Mouse (Mus musculus) testis, adult 2 months (tissue): Measurements from ENCODE around the gene Fblim1.

Experiments
- CTCF ChIP-seq: fragments of 200-500 bp; IDR thresholded peaks from 2 replicates; pipeline ENCODE4 v1.5.1; 2012; ENCODE audit warnings: low read depth, mild to moderate bottlenecking, inconsistent platforms, low read length, moderate library complexity; ENCODE audit not compliant: control insufficient read depth, insufficient read depth, insufficient replicate concordance
- POLR2A ChIP-seq: fragments of 200-500 bp; IDR thresholded peaks from 2 replicates; pipeline ENCODE4 v1.6.1; 2012; ENCODE audit warnings: low read depth, mild to moderate bottlenecking, inconsistent platforms, low read length, moderate library complexity; ENCODE audit not compliant: control insufficient read depth

DNA sequence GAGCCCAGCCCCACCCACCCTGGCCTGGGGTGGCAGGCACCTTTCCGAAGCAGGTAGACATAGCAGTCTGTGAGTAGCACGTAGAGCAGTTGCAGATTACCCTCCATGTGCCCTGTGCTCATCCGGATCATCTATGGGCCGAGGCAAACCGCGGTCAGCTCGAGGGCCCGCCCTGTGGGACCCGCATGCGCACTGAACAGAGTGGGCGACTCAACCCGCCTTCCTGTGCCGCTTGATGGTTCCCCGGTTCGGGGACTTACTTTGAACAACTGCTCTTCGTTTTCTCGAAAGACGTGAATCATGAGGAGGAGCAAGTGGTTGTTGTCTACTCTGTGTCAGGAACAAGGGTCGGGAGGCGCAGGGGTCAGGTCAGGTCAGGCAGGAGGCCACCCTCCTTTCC, 25.4 kb upstream of the Fblim1 start:
- TF ChIP-seq CTCF (no peak), POLR2A (no peak)
